Mouse (Mus musculus): ENCODE data around the gene Ptk6.

The Ptk6 gene

DNA sequence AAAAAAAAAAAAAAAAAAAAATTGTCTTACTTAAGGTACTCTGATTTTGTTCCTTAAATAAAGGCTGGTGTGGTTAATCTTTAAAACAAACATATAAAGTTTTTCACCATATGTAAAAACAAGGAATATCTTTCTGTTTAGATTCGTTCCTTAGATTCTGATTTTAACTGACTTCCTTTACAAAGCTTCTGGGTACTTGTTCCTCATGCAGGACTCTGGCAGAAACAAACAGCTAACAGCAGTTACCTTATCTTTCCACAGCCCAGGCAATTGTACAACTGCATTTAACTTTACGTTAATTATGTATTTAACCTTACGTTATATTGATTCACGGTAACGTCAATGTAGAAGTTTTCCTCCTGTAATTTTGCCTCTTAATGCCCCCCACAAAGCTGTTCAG lies 36.1 kb downstream of the Ptk6 start:
- ATAC-seq (ENCODE audit: low TSS enrichment): no peak

DNA sequence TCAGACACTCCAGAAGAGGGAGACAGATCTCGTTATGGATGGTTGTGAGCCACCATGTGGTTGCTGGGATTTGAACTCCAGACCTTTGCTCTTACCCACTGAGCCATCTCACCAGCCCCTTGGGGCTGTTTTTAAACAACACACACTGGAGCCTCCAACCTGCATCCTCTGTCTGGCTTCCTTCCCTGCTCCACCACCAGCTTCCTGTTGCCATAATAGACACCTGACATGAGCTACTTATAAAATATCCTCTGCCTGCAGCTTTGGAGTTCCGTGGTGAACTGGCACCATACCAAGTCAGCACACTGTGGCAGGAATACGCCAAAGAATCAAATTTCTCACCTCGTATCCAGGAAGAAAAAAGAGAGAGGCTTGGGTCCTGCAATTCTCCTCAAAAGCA lies 41.8 kb downstream of the Ptk6 start:
- no peak for ATAC-seq (ENCODE audit: low TSS enrichment)

DNA sequence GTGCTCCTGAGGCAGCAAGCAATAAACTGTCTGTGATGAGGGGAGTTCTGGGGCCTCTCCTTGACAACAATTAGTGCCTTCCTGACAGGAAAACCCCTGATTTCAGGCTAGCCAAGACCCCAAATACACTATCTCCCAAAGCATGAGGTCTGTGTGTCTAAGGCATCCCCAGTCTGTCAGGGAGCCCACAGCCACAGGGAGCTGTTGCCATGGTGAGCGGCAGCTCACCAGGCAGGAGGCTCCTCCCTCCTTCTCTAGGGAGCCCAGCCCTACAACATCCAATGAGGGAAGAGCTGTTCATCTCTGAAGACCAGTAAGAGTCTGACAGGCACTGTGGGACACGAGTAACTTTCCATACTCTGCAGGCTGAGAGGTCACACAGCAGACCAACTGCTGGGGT lies 42.8 kb downstream of the Ptk6 start:
- peak; percentile 75 for ATAC-seq (ENCODE audit: low TSS enrichment)

DNA sequence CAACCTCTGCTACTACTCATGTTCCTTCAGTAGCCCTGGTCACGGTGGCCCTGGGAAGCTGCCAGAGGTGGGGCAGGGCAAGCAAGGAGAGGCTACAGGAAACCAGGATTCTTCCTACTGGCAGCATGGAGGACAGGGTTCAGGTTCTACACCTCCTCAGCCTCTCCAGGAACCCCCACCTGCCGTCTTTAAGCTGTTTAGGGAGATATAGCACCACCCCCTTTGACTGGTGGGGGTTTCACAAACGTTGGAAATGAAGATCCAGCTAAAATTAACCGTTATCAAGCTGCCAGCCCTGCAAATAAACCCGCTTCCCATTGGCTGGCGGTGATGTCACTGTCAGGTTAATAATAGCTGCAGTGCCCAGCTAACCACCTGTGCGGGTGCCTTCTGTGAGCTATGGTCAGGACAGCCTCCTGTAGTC lies 43.5 kb downstream of the Ptk6 start:
- ATAC-seq (ENCODE audit: low TSS enrichment): peak; percentile 48

DNA sequence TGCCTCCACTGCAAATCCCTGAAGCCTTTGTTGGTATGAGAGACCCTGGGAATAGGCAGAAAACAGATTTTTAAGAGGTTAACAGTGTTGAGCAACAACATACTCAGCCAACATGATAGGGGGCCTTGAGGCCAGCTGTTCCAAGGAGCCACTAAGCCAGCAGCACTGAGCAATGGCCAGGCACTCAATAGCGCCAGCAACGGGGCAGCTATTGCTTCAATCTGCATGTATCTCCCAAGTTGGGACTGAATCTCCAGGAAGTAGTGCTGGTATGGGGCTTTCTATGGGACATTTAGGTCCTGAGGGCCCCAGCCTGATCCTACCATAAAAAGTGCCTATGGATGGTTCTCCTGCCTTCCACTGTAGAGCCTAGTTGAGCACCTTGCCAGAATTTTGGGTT lies 44.1 kb downstream of the Ptk6 start:
- no peak for ATAC-seq (ENCODE audit: low TSS enrichment)

DNA sequence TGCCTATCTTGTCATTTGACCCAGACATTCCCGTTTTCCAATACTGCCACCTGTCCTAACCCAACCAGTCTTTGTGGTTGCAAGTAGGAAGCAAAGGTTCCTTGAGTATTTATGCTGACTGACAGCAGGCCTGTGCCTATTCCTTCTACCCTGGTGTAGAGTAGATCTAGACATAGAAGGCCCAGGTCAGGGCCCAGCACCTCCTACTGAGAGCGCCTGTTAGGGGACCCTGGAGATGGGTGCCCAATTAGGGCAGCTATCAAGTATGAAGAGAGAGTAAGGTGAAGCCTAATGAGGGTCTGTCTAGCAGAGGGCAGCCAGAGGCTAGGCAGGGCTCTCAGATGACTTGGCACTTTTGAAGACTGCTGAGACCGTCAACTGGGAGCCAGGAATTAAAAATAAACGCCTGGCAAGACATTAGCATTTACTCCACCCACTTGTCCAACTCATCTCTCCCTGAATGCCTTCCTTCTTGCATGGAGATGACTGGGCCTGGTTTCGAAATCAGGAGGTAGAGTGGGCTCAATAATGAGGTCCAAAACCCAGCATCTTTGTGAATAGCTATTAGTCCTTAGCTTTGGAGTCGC lies 44.8 kb downstream of the Ptk6 start:
- no peak for ATAC-seq (ENCODE audit: low TSS enrichment)

DNA sequence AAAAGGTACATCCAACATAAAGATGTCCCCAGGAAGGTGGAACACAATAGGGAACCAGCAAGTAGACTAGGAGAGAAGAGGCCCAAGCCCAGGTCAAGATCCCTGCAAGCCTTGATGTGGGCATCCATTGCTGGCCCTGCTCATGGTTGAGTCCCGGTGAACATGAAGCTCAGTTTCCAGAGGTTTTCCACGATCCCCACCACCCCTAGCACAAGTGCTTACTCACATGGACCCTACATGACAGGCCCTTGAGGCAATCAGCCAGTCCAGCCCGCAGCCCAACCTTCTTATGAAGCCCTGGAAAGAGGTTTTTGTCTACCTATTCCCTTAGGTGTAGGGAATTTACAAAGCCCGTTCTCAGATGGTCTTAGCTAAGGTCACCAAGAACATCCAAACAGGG lies 45.4 kb downstream of the Ptk6 start:
- no peak for ATAC-seq (ENCODE audit: low TSS enrichment)

DNA sequence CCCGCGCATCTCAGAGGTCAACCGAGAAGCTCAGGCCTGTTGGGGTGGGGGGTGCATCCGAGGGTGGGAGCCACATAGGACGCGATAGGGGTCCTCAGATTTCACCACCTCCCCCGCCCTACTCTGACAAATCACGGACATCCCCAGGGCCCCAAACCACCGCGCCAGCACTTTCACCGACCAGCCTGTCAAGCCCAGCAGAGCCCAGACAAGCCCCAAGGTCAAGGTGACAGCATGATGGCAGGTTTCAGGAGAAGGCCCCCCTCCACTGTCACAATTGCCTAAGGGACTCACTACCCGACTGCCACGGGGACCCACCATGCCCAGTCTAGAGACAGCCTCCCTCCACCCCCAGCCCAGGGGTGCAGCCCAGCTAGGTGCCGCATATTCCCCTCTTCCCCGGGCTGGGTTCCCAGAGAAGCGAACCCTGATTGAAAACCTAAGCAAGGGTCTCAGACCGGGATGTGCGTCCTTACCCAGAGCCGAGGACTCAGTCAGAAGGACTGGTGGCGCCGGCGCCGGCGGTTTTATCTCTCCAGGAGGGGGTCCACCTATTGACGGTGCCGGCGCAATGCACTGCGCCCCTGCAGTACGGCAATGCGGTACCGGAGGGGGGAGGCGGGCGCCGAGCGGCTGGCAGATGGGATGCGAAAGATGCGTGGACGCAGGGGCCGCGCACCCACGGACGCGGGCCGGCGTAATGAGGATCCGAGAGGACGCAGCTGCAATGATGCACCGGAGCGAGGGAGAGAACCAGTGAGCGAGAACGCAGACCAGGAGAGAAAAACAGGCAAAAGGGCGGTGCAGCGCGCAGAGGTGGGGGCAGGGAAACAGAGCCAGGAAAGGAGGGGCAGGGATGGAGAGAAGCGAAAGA lies 46.1 kb downstream of the Ptk6 start, which contains the start of gene Eef1a2:
TSS of gene Eef1a2 (minus strand) at position 767 of the 874 bp plus-strand sequence.
- ATAC-seq (ENCODE audit: low TSS enrichment): peak; percentile 33

DNA sequence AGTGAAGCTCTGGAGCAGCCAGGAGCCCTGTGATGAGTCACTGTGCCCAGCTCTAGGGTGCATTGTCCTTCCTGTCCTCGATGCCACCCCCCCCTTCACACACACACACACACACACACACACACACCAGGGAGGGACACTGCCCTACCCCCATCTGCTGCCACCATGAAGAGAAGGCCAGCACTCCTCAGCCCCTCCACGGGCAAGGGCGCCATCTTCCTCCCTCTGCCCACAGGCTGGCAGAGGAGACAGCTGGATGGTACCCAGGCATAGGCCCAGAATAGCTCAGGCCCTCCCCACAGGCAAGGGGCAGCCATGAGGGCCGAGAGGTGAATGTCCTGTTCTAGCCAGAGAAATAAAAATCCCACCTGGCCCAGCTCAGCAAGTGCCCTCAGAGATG lies 46.8 kb downstream of the Ptk6 start:
- no peak for ATAC-seq (ENCODE audit: low TSS enrichment)

DNA sequence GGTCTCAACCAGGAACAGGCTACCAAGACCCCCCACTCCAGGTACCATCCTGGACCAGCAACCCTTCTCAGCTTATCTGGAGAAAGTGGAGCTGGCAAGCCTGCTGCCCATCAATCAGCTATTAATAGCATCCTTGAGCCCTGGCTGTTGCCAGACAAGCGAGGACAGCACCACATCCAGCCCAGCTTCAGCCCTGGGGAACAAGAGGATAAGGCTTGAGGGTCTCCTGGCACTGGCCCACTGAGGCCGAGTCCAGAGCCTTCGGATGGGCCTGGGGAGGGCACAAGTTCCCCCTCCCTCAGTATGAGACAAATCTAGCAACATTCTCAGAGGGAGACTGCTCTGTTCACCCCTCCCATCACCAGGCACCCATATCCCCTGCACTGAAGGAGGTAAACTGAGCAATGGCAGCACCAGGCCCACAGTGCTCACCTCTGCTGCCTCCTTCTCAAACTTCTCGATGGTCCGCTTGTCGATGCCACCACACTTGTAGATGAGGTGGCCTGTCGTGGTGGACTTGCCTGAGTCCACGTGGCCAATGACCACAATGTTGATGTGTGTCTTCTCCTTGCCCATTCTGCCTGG lies 47.7 kb downstream of the Ptk6 start:
- no peak for ATAC-seq (ENCODE audit: low TSS enrichment)

DNA sequence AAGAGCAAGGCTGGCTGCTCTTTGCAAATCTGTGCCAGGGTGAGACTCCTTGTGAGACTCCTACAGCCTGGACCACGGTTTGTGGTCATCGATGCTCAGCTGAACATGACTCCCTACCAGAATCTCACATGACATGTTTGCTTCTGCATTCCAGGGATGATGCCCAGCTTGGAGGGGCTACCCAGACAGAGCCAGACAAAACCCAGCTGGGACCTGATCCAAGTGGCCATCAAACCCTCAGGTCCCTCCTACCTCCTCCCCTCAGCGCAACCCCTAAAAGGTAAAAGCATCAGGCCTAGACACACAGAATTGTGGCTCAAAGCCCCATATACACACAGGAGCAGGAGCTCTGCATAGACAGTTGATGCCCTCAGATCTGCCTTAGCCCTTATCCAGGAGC lies 48.2 kb downstream of the Ptk6 start:
- ATAC-seq (ENCODE audit: low TSS enrichment): no peak

DNA sequence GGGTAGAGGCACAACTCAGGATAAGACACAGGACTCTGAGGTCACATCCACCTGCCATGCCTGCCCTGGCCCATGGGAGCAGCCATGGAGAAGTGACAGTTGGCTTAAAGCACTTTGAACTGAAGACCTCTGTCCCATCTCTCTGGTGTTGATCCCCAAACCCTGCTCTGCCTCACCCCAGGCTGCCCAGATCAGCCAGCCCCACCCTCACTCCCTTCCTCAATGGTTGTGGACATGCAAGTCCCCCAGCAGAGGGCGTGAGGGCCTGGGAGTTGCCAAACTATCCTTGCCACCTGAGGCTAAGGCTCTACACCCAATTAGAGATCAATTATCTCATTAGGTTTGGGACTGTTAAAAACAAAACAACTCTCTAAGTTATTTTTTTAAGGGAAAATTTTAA lies 48.8 kb downstream of the Ptk6 start:
- no peak for ATAC-seq (ENCODE audit: low TSS enrichment)

DNA sequence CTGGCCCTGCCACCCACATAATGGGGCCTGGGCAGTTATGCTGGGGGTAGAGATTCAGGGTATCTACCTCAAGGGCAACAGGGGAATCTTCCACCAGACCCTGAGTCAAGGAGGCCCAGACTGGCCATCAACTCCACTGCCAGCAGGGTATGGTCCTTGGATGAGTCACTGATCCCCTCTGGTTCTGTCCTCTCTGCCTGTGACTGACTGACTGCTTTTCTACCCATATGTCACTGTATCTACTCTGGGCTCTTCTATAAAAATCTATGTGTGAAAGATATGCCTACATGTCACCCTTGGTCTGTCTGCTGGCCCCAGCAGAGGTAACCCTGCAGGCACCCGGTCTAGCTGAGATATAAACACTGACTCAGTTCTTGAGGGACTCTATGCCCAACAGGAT lies 49.5 kb downstream of the Ptk6 start:
- ATAC-seq (ENCODE audit: low TSS enrichment): no peak

DNA sequence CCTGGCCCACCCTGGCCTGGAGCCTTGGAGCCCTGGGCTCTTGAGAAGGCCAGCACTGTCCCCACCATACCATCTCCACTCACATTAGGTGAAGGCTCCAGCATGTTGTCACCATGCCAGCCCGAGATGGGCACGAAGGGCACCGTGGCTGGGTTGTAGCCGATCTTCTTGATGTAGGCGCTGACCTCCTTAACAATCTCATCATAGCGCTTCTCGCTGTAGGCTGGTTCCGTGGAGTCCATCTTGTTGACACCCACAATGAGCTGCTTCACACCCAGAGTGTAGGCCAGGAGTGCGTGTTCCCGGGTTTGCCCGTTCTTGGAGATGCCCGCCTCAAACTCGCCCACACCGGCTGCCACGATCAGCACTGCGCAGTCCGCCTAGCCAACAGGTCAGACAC lies 49.9 kb downstream of the Ptk6 start:
- ATAC-seq (ENCODE audit: low TSS enrichment): no peak

DNA sequence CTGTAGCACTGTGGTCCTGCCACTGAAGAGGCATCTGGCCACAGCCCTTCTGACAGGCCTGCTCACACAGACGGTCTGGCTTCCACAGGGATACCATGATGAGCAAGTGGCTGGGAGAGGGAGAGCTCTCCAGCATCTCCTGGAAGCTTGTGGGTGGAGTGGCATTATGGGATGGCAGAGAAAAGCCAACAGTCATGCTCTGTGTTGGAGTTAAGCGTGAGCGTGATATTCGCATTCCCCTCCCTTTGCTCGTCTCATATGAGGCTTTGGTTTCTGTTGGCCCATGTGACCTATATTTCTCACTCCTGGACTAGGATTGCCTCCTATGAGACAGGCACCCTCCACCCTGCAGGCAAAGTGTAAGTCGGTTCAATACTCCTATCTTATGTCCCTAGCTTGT lies 52.3 kb downstream of the Ptk6 start:
- peak; percentile 65 for ATAC-seq (ENCODE audit: low TSS enrichment)

DNA sequence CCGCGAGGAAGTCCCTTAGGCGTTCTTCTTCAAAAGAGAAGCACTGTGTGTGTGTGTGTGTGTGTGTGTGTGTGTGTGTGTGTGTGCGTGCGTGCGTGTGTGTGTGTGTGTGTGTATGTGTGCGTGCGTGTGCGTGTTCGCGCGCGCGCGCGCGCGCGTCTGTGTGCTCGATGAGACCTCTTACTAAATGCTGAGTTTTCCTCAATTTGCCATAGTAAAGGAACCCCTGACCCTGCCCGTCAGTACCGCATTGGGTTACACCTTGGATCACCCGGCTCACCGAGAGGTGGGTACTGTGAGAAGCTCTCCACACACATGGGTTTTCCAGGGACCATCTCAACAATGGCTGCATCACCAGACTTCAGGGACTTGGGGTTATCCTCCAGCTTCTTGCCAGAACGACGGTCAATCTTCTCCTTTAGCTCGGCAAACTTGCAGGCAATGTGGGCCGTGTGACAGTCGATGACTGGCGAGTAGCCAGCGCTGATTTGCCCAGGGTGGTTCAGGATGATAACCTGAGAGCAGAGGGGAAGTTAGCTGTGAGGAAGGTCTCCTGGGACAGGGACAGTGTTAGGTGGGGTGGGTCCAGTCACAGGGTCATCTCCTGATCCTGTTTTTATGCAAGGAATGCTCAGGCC lies 54.2 kb downstream of the Ptk6 start:
- no peak for ATAC-seq (ENCODE audit: low TSS enrichment)

DNA sequence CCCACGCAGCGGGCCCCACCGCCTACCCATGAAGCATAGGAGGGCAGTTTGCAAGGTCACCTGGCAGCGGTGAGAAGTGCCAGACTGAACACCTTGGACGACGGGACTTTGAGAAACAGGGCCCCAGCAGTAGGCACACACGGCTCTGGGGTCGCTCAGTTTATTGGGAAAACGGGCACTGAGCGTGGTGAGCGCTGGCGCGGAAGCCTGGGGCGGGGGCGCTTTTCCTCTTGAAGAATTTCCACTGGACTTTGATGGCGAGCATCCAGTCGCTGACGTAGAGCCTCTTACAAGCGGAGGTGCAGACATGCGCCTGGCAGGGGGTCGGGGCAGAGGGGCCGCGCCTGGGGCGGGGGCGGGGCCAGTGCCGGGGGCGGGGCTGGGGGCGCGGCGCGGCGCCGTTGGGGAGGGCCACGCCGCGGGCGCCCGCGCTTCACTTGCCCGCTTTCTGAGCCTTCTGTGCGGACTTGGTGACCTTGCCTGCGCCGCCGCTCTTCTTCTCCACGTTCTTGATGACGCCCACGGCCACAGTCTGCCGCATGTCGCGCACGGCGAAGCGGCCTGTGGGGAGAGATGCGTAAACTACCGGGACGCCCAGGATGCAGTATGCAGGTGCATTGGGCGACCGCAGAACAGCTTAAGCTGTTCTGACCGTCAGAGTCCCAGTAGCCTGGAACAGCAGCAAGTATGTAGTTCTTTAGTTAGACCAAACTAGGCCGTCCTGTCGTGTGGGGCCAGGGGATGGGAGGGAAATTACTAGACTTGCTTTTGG lies 54.9 kb downstream of the Ptk6 start:
- ATAC-seq (ENCODE audit: low TSS enrichment): no peak

DNA sequence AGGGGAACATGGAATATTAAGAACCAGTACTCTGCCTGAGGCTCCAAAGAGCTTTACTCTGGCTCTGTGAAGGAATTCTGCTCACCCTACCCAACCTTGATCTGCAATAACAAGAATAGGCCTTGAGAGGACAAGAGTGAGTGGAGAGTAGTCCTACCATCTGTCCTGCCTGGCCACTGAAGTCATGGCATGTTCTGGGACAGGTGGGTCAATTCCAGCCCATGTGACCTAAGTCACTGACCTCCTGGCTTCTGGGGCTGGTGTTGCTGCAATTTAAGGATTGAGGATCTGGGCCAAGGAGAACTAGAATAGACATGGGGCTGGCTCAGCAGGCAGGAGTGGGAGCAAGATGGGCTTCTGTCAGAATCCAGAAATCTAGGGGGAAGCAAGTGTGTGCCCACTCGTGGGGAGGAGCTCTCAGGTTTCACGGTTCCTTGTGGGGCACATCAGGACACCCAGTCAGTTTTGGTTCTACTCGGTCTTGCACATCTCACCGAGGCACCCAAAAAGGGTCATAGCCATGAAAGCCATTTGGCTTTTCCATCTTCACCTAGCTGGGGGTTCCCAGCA lies 55.5 kb downstream of the Ptk6 start:
- no peak for ATAC-seq (ENCODE audit: low TSS enrichment)

DNA sequence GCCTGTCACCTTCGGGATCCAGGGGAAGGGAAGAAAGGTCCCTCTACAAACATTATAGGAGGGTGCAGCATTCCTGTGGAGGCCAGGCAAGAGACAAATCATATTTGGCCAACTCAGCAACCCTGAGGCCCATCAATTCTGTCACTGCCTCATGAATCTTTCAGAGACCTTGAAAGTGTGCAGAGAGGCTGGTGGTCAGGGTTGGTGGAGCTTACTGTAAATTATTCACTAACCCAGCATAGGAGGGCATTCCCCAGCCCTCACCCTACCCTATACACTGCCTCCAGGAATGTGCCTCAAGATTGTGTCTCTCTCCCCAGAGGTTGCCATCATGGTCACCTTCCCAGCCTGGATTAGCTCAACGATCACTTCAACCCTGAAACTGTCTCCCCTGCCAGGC lies 57.9 kb downstream of the Ptk6 start:
- no peak for ATAC-seq (ENCODE audit: low TSS enrichment)

Data from frontal cortex, adult (tissue).